Mouse (Mus musculus): Measurements from ENCODE around the gene Sptssb. TPM values are rescaled to one million over a fixed set of nuclear protein-coding genes. Genes with fewer than 3 reads are reported as not detected.

The Sptssb gene
- 12.8 TPM for polyA plus RNA-seq (2014; fragmentation: Illumina TruSeq; extraction: RNeasy Lipid Tissue Mini Kit (QIAGEN cat#74804); ENCODE audit: low read depth, low replicate concordance)

GRCm38 (mm10) chr3:69859858-69860588, at the start of gene Sptssb:
Sptssb (minus strand) TSS chr3:69859940.

Other genes with a start within 250 kb of the Sptssb start
- gene Nmd3, start 138.0 kb downstream of the Sptssb start, polyA plus RNA-seq (2014; fragmentation: Illumina TruSeq; extraction: RNeasy Lipid Tissue Mini Kit (QIAGEN cat#74804); ENCODE audit: low read depth, low replicate concordance): 141 TPM
- not detected for gene Otol1, start 147.7 kb upstream of the Sptssb start, polyA plus RNA-seq (2014; fragmentation: Illumina TruSeq; extraction: RNeasy Lipid Tissue Mini Kit (QIAGEN cat#74804); ENCODE audit: low read depth, low replicate concordance)